Mouse (Mus musculus) ovary, postnatal 36 days (tissue): ENCODE measurements around the gene Tcf7l2.

ENCODE experiments used
- DNase-seq: peaks from one replicate; pipeline ENCODE4 v3.0.0; 2022; ENCODE audit warnings: low spot score, mixed read lengths

Tcf7l2 gene

DNA sequence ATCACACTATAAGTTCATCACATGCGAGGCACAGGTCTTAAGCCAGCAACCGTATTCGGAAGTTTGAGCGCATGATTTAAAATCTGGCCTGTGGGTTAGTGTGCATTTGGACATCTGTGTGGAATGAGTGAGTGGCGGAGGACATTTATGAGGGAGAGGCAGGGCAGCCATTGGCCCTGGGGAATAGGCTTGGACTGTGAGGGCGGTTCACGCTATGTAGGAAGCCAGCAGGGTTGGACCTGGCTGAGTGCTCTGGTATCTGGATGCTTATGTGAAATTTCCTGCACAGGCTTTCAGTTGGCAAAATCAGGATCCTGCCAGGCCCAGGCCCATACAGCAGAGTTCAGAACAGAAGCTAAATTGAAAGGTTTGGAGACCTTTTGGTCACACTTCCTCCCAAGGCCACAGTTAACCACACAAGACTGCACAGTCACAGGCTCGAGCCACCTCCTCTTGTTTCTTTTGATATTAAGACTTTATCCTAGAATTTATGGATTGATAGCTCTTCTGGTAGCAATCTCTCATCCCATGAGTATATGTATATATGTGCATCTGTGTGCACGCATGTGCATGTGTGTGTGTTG, 89.4 kb downstream of the Tcf7l2 start:
- no peak for DNase-seq

DNA sequence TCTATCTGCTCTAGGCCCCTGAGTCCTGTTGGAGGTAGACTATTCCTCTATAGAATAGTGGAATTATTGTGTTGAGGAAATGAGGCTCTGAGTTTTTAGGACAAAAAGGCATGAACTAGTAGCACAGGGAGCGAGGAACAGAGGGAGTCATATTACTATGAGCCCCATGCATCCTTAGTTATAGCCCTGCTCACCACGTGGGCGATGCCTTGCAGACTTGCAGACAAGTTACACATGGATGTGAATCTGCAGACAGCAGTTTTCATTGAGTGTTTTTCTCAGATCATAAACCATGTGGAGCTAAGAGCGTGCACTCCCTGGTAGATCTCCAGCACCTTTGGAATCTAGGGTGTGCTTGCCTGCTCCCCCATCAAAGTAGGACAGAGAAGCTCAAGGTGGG, 90.5 kb downstream of the Tcf7l2 start:
- DNase-seq: no peak

- no peak for DNase-seq
Observed at GRCm38 (mm10) chr19:55833807-55834385, 92.3 kb downstream of the Tcf7l2 start.

DNA sequence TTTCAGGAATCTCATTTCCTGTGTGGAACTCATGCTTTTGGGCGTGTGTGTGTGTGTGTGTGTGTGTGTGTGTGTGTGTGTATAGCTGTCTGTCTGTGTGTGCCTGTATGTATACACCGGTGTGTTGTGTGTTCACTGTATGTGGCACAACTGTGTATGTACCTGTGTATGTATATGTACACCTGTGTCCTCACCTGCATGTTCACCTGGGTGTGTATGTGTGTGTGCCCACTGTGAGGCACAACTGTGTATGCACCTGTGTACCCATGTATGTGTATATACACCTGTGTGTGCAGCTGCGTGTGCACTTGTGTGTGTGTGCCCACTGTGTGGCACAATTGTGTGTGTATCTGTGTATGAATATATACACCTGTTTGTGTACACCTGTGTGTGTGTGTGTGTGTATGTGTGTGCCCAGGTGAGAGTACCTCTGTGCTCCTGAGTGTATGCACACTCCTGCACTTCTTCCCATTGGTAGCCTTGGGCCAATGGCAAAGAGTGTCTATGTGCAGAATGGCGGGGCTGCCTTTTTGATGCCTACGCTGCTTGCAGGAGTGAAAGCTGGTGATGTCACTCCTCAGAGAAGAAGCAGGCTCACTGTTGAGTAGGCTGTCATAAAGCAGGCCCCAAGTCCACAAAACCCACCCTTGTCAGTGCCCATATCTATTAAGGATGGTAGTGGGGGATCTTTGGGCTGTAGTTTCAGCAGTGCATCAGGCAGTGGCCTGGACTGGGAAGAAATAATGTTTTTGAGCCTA, 95.5 kb downstream of the Tcf7l2 start:
- no peak for DNase-seq

DNA sequence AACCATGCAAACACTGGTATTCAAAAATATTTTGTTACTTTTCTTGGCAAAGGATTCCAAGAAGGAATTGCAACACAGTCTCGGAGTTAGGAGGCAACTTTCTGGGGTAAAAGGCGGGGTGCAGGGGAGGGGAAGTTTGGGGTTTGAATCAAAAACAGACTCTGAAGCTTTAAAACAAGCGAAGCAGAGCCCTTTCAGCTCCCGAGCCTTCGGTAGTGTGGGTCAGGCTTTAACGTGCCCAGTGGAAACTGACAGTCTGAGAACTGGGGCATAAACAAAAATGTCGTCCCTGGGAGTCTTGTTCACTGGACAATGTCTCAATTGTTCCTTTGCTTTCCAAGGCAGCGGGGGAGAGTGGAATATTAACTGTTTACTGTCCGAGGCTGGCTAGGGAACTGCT, 96.3 kb downstream of the Tcf7l2 start:
- DNase-seq: peak; percentile 52

DNA sequence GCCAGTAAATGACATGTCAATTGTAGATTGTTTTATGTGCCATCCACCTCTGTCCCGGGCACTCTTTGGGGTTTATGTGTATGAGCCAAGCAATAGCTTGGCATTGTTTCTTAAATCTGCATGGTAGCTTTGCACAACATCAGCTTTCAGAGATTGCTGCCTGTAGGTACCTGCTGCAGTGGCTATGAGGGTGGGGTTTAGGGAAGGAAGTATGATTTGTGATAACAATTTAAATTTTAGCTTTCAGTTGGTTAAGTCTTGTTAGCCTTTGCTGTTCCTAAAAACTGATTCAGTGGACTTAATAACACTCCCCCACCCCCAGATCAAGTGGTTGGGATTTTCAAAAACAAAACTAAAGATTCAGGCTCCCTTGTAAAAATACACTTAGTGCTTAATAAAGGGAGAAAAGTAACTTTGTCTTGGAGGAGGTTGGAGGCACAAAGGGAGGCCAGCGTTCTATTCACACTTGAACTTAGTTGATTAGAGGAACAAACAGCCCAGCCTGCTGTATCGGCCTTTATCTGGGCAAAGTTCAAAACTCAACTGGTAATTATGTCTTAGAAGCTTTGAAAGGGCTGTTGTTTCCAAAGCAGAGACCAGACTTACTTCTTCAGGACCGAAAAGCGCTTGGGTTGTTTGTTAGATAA, 96.9 kb downstream of the Tcf7l2 start:
- DNase-seq: no peak

DNA sequence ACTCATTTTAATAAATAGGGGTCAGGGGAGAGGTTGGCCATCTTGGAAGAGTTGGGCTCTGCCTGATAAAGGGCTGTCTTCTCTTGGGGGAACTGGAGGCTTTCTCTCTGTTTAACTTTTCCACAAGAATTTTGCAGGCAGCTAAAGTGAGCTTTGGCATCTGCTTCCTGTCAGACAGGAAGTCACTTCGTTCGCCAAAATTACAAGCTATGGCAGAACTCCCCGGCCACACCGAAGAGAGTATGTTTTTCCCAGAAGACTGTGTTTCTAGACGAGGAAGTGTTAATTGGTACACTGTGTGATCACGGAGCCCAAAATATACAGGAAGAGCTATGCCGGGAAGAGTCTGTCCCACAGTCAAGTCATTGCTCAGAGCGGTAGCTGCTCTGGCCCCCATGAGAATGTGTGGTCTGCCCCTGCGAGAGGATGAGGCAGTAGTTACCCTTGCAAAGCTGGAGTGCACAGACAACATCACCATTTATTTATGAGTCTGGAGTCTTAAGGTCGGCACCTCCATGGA, 97.5 kb downstream of the Tcf7l2 start:
- DNase-seq: no peak

DNA sequence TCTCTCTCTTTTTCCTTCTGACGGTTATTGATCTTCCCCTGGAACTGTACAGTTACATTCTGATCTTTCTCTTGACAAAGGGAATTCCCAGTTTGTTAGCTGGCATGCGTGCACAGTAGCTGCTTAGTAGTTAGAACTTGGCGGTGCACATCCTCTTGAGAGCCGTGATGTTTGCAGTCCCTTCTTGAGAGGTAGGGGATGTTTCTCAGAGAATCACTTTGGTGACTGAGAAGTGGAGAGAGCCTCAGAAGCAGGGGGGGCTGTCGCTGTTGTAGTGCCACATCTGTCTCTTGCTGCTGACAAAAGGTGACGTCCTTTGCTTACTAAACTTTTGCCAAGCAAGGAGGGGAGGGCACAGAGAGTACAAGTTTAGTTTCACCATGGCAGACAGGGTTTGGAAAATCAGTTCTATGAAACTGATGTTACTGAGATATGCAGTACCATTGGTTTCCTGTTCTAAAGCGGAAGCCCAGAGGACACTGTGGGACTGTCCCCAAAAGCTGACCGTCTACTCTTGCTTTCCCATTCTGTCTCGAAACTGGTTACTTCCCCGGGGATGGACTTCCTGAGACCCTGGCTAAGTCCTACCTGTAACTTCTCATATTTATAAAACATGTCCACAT, 99.0 kb downstream of the Tcf7l2 start:
- DNase-seq: no peak

GRCm38 (mm10) chr19:55842046-55842445, 100.4 kb downstream of the Tcf7l2 start:
- DNase-seq: no peak

DNA sequence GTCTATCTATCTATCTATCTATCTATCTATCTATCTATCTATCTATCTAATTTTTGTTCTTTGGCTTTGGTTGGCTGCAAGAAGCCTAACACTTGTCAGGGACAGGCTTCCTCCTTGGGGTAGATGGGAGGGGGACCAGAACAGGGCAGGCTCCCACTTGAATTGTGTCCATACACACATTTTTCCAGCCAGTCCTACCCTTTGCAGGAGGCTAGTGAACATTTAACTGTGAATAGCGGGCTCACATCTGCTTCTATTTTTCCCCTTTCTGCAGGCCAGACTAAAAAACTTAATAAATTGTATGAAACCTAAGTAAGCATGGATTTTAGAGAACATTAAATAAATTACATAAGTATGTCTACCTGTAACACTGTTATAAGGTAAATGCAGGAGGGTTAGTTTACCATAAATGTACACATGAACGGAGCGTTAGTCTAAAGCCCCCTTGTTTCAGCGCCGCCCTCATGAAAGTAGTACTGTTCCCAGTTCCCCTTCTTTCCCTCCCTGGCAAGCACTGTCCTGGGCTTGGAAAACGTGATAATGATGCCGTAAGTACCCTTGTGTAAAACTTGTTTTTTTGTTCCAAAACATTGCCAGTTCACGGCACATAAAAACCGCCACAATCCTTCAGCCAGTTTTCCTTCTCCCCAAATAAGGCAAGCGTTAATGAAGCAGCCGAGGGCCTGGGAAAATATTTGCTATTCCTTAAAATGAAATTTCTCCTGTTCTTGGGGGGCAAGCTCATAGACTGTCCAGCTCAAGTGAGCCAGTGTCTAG, 101.7 kb downstream of the Tcf7l2 start:
- no peak for DNase-seq

GRCm38 (mm10) chr19:55845702-55846101, 104.1 kb downstream of the Tcf7l2 start:
- DNase-seq: no peak

DNA sequence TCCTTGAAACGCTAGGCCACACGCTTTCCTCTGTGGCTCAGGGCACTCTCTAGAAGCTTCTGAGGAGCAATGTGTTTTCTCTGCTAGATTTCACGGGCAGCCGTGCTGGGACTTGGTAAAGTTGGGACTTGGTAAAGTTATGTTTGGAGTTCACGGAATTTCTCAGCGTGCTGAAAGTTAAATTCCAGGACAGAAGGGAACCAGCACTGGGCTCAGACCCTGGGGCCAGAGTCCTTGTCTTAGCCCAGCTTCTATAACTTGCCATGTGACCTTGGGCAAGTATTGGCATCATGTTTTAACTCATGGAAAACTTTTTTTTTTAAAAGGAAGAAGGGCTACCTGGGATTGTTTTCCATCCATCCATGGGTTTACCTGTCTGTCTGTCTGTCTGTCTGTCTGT, 104.6 kb downstream of the Tcf7l2 start:
- no peak for DNase-seq

GRCm38 (mm10) chr19:55847043-55847442, 105.4 kb downstream of the Tcf7l2 start:
- DNase-seq: no peak

DNA sequence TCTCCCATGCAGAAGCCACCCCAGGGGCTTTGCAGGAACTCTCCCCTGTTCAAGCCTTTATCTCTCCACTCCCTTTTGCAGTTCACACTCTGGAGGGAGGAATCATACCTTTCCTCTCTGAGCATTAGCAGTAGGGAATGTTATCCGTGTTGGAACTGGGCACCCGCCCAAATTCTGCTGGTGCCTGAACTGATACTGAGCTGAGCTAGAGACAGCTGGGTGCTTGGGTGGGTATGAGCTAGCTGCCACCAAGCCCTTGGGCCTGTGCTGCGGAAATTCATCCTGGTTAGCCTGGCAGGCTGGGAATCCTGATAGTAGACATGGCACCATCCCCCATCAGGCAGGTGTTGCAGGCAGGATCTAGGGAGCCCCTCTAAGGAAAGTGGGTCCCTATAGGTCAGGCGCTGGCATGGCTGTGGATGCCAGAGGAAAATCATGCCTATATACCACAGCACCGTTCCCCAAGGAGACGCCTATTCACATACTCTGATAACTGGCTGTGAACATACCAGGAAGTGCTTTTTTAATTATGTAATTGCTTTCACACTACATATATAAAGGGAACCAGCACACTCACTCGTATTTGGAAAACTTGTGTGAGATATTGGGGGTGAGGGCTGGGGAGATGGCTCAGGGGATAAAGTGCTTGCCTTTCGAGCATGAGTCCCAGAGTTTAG, 108.9 kb downstream of the Tcf7l2 start:
- peak; percentile 41 for DNase-seq

- peak; percentile 44 for DNase-seq
Observed at GRCm38 (mm10) chr19:55851498-55852324, 110.1 kb downstream of the Tcf7l2 start.

- DNase-seq: no peak
Observed at GRCm38 (mm10) chr19:55854389-55854788, 112.8 kb downstream of the Tcf7l2 start.

DNA sequence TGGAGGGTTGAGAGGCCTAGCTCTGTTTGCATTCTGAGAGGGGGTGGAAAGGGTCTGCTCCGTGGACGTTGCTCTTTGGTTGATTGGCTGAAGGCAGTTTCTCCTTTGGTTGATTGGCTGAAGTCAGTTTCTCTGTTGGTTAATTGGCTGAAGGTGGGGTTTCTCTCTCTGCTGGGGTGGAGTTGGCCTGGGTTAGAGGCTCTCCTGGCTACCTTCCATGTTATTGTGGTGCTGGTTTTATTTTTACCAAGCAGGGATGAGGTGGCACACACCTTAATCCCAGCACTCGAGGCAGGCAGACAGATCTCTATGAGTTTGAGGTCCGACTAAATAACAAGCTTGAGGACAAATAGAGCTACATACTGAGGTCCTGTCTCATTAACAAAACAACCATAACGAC, 114.0 kb downstream of the Tcf7l2 start:
- no peak for DNase-seq

DNA sequence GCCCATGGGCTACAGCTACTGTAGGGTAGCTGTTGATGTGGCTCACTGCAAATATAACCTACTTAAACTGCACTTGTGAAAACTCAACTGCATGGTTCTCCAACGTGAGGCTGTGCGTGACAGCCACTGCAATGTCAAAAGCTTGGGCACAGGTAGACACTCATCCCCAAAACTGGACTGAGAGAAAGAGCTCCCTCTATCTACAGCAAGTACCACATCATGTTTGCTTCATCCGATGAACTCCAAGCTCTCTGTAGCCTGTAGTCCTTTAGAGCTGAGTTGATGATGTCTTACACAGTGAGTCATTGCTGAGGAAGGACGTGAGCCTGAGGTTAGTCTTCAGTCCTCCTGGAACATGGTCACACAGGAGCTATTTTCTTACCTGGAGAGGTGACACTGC, 115.7 kb downstream of the Tcf7l2 start:
- DNase-seq: no peak

DNA sequence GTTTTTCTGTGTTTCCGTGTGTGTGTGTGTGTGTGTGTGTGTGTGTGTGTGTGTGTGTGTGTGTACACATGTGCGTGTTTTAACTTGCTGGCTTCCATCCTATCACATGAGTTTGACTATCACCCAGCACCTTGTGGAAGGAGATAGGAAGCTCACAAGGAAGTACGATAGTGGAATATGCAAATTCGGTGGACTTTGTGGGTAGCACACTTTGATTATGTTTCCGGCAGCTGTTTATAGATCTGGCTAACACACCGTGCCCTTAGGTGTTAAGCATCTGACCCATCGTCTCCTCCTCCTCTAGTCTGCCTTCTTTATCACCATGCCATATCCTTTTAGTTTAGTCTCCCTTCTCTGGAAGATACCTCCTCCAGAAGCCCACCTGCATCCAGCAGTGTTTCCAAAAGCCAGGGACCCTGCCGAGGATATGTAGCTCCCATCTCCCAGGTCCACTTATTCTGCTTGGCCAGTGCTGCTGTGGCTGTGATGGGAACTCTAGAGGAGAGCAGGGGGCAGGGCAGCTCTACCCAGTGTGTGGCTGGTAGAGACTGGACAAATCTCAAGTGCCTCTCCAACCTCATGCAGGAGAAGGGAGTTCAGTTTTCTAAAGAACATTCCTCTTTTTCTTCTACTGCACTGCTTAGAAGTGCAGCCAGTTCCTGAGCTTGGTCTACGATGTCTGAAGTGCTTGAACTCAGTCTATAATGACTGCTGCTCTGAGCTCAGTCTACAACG, 118.6 kb downstream of the Tcf7l2 start:
- no peak for DNase-seq
